Mouse (Mus musculus): ENCODE results near the gene Wdr18.

The Wdr18 gene

DNA sequence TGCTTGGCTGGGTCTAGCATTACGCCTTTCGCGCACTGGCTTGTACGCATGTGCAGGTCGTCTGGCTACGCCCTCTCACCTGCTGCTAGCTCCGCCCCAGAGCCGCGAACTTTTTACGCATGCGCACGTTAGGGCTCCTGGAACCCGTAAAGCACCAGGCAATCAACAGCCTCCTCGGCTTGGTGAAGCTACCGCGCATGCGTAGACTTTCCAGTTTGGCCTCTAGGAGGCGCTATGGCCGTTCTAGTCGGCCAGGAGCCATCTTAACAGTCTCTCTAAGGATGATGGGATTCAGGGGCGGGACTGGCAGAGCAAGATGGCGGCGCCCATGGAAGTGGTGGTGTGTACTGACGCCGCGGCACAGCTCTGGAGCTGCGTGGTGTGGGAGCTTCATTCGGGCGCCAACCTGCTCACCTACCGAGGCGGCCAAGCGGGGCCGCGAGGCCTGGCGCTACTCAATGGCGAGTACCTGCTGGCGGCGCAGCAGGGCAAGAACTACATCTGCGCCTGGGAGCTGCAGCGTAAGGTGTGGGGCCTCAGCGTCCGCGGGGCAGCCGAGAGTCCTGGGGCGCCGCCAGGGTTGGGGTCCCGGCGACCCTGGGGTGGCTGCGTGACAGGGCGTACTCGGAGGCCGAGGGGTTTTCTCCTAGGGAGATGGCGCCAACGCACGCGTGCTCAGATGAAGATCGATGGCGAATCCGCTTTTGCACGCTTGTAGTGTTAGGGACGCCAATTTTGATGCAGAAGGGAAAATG lies at the start of gene Wdr18:
Gene Wdr18, plus strand, starts transcription at position 306 of the 755 bp plus-strand sequence.
- peak; percentile 99 to 100 for DNase-seq

DNA sequence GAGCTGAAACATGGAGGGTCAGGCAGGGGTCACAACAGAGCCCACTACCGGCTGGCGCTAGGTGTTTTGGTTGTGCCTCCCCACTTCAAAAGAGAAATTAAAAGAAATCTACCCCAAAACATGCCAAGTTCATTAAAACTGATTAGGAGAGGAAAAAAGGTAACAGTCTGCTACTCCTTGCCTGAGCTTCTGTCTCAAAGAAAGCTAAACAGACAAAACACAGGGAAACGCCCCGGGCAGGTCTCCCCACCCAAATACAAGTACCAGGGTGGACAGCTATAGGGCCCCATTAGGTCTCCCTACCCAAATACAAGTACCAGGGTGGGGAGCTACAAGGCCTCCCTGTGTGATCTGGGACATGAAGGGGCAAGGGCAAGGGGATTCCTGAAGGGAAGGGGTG lies 49.4 kb upstream of the Wdr18 start, which contains the start of gene Gm26602:
Gene Gm26602, plus strand, starts transcription at position 301 of the 400 bp plus-strand sequence.
- DNase-seq = no peak

DNA sequence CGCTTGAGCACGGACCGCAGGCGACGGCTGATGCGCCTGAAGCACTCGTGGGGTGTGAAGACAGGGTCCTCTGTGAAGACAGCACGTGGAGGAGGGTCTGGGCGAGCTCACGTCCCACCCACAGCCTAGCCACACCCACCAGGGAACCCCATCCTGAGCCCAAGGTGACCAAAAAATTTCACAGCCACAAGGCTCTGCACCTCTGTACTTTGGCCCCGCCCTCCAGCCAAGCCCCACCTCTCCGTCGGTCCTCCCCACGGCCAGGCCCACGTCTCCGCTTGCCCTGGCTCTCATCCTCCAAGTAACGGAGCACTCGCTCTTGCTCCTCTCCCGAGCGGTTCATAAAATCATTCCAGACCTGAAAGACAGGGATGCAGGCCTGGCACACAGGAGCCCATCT lies 47.5 kb upstream of the Wdr18 start:
- DNase-seq = no peak

DNA sequence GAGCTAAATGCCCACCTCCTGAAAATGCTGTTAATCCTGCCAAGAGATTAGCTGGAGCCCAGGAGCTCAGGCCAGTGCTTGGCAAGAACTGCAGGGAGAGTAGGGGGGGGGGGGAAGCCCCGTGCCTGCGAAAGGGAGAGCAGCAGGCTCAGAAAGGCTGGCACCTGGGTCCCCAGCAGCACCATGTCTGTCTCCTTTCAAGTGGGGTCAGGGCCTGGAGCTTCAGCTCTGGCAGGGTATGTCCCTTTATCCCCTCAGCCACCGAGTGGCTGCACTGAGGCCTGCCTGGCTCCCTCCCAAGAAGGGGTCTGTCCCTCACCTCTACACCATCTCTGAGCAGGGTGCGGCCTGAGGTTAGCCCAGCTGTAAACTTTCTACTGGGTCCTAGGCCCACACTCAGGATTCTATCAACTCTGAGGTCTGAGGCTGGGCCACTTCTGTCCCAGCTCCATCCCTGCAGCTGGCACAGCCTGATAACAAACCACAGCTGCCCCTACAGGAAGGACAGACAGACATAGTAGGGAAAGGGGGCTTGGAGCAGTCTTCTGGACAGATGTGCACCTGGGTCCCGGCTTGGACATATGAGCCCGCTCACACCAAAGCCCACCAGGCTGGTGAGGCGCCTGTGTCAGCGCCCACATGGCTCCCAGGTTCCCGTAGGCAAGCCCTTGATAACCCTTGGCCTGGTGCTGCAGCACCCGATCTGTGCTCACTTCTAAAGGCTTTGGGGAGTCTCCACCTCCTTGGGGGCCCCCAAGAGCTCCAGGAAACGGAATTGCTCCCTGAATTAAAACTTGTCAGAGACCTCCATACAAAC lies 45.6 kb upstream of the Wdr18 start:
- no peak for DNase-seq

DNA sequence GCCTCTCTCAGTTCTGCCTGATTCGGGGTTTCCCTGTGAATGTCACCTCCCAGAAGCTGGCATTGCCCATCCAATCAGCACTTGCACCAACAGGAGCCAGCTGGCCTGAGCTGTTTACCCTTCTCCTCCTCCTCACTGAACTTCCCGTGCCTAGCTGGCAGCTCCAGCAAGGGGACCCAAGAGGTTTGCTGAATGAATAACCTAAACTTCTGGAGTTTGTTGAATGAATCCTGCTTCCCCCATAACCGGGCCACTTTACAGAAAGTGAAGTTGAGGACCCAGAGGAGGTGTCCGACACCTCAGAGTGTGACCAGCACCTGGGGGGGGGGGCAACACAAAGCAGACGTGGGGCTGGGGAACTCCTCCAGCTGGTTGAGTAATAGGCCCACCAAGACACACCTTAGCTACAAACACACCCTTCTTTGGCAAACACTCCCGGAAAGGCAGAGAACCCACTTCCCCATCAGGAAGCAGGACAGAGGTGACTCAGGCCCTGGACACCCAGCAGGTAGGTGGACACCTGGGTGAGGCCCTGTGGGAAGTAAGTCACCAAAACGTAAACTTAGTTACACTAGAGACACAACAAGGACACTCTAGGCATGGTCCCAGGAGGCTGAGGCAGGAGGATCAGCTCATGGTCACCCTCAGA lies 44.9 kb upstream of the Wdr18 start:
- no peak for DNase-seq

- DNase-seq = no peak
These were observed 43.9 kb upstream of the Wdr18 start for GRCm38 (mm10) chr10:79916081-79916480.

- DNase-seq = peak; percentile 82 to 86
These were observed 43.0 kb upstream of the Wdr18 start, which contains the start of gene Kiss1r for GRCm38 (mm10) chr10:79916808-79917531. TSS of gene Kiss1r (plus strand) at chr10:79916971.

DNA sequence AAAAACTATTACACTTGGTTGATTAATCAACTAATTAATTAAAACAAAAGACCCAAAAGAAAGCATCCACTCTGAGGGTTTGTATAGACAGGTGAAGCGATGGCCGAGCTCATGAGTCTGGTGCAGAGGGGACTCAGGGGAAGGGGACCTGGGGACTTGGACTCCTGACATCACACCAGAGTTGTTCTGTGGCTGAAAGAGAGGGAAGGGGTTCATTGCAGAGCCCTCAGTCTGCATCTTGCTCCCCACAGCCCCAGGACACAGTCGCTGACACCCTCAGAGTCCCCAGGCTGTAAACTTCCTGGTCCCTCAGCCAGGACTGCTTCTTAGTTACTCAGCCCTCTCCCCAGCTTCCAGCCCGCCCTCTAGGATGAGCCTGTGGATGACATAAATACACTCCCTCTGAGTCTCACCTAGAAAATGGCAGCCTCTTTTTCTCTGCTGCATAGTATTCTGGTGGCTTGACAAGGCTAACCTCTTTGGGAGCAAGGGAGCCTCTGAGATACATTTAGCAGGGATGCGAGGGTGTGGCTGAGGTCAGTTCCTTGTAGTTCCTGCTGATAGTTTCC lies 42.3 kb upstream of the Wdr18 start:
- no peak for DNase-seq

DNA sequence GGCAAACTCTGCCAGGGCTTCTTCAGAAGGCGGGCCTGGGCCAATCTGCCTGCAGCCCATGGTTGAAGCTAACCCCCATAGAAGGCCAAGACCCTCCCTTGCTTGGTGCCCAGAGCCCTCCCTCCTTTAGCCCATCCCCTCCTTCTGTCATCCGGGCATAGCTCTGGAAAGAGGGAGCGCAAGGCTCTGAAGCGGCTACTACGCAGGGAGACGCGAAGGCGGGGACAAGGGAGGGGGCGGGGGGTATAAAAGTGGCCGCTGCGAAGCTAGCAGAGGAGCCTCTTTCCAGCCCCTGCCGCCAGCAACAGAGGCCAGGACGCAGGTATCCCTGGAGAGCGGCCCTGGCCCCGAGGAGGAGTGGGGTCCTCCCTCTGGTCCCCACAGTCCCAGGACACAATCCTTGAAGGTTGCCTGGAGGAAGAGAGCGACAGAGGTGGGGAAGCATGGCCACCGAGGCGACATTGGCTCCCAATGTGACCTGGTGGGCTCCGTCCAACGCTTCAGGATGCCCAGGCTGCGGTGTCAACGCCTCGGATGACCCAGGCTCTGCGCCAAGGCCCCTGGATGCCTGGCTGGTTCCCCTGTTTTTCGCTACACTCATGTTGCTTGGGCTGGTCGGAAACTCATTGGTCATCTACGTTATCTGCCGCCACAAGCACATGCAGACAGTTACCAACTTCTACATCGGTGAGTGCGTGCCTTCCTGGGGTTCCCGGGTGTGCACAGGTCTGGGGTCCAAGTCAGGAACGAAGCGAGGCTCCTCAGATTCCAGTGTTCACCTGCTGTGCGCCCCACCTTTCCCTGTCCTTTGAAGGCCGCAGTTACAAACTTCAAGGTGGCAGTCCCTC lies 41.5 kb upstream of the Wdr18 start:
- DNase-seq = no peak

- no peak for DNase-seq
These were observed 40.6 kb upstream of the Wdr18 start for GRCm38 (mm10) chr10:79919251-79919849.

GRCm38 (mm10) chr10:79920056-79920890 lies 39.7 kb upstream of the Wdr18 start:
- no peak for DNase-seq

GRCm38 (mm10) chr10:79920958-79921535 lies 38.9 kb upstream of the Wdr18 start, which contains the start of gene R3hdm4:
TSS of gene R3hdm4 (minus strand) at chr10:79921208.
- DNase-seq = no peak

GRCm38 (mm10) chr10:79921572-79921971 lies 38.4 kb upstream of the Wdr18 start:
- no peak for DNase-seq

GRCm38 (mm10) chr10:79924998-79925784 lies 34.8 kb upstream of the Wdr18 start:
- peak; percentile 95 to 99 for DNase-seq

DNA sequence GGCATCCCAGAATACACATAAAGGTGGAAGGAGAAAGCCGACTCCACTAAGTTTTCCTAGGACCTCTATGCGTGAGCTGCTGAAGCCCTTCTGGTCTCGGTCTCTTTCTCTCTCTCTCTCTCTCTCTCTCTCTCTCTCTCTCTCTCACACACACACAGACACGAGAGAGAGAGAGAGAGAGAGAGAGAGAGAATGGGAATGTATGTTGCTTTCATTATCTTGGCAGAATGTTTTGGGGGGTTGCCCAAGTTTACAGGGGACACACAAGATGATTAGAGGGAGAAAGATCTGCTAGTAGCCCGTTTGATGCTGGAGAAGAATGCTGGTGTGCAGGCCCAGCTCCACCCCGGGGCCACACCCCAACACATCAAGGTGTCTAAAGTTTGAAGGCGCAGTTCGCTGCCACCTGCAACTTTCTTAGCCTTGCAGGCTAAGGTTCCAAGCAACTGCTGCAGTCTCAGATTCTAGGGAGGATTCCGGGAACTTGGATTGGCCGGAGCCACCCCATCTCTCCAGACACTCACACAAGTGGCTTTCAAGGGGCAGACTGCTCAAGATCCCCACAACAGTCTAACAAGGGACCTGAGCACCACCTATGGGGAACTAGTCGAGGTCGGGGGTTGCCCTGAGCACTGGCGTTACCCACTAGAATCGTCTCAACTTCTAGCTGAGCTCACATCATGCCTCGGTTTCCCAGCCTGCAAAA lies 34.0 kb upstream of the Wdr18 start:
- DNase-seq = no peak

DNA sequence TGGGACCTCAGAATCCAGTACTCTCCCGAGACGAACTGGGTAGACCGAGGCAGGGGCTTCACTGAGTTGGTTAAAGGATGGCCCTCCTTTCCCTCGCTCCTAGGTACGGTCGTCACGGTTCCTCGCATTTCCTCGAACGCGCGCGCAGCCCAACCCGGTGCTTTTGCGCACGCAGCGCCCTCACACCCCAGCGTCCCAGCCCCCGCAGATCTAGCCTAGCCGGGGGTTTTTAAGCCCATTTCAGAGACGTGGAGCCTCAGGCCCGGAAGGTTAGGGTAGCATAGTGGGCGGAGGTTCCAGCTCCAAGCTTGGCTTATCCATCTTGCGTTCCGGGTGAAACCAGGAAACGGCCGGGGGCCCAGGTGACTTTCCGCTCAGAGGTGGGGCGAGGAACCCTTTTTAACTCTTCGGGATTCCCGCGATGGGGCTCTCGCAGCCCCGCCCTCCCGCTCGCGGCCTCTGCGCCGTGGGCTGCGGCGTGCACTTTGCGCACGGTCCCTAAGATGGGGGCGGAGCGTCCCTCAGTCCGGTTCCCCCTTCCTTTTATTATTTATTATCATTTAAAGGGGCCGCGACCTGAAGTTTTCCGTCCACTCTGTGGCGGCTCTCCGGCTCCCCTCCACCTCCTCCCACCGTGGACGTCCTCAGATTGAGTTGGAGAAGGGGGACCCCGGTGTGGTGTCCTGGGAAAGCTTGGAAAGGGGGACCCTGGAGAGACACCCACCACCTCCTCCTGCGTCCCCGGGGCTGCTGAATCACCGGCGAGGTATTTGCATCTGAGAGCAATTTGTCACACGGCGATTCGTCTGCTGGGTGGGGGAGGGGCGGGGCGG lies 33.2 kb upstream of the Wdr18 start, which contains the start of gene Arid3a:
Gene Arid3a, plus strand, starts transcription at position 553 of the 833 bp plus-strand sequence.
- DNase-seq = peak; percentile 87 to 90
